Mouse (Mus musculus) stomach, embryonic 15.5 days (tissue): ENCODE results near the gene Gm13078. TPM values are rescaled to one million over a fixed set of nuclear protein-coding genes. Genes with fewer than 3 reads are reported as not detected.

ENCODE experiments used
- ATAC-seq: fragments of 200-750 bp; cut with Nextera tagmentation; 2 replicates; pipeline ENCODE4 v1.8.0; 2017; ENCODE audit warnings: low read depth, moderate number of reproducible peaks, moderate TSS enrichment; ENCODE audit not compliant: insufficient read depth, low FRiP score
- H3K27ac ChIP-seq: fragments of 300-500 bp; sonication (generic); 2 replicates; pipeline ENCODE4 v1.5.1; 2015; ENCODE audit warnings: mild to moderate bottlenecking, inconsistent platforms
- H3K27me3 ChIP-seq: fragments of 300-500 bp; sonication (generic); replicated peaks from 2 replicates; pipeline ENCODE4 v1.6.1; 2015; ENCODE audit warnings: inconsistent platforms
- H3K36me3 ChIP-seq: fragments of 300-500 bp; sonication (generic); 2 replicates; pipeline ENCODE4 v1.6.1; 2015; ENCODE audit warnings: inconsistent platforms
- H3K4me1 ChIP-seq: fragments of 300-500 bp; sonication (generic); 2 replicates; pipeline ENCODE4 v1.6.1; 2015; ENCODE audit warnings: inconsistent platforms
- H3K4me2 ChIP-seq: fragments of 300-500 bp; sonication (generic); 2 replicates; pipeline ENCODE4 v1.6.1; 2015; ENCODE audit warnings: mild to moderate bottlenecking, inconsistent platforms
- H3K4me3 ChIP-seq: fragments of 300-500 bp; sonication (generic); replicated peaks from 2 replicates; pipeline ENCODE4 v1.5.1; 2015; ENCODE audit warnings: inconsistent platforms
- H3K9ac ChIP-seq: fragments of 300-500 bp; sonication (generic); 2 replicates; pipeline ENCODE4 v1.6.1; 2015; ENCODE audit warnings: inconsistent platforms
- H3K9me3 ChIP-seq: fragments of 300-500 bp; sonication (generic); 2 replicates; pipeline ENCODE4 v1.6.1; 2016; ENCODE audit warnings: inconsistent platforms
- WGBS: fragments of 180-500 bp; shearing (Covaris S2); methylation state at CpG from one replicate; pipeline ENCODE4 v1.1.7; 2015; 5-methylcytosine and 5-hydroxymethylcytosine counted together
- polyA plus RNA-seq: library from polyadenylated mRNA; unstranded; fragments of >200 nt; fragmentation: Nextera tagmentation; extraction: Ambion mirVana; gene quantifications from 2 replicates; pipeline ENCODE4 v1.2.1, GENCODE M21; 2015

The Gm13078 gene
- polyA plus RNA-seq, result not detected in 2 replicates

- no peaks in the 10 kb centered on the region for H3K9me3 ChIP-seq
These were observed at the start of gene Gm13078 for GRCm38 (mm10) chr4:143719155-143719554. Gene Gm13078, plus strand, starts transcription at chr4:143719455.

DNA sequence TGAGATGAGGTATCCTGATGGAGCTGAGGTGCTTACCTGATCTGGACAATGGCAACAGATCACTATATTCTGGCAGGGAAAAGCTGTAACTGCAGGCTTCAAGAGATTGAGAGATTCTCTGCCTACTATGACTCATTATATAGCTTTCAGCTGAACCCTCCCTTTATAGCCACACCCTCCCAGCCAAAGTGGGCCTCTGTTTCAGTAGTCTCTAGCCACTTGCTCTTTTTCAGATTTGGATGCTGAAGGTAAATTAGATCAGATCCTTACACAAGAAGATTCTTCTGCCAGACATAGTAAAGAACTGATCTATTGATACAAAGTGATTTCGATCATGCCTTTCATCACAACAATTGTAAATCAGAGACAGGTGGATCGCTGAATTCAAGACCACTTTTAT is 16.6 kb upstream of the Gm13078 start, which contains the start of gene Gm13089:
Gene Gm13089 (minus strand): TSS at position 101 of the 400 bp plus-strand sequence.
- H3K27ac ChIP-seq, result no peak within 1 kb of the TSS
- no peak within 1 kb of the TSS for H3K4me2 ChIP-seq
- no peaks in the 10 kb centered on the region for H3K27me3 ChIP-seq
- H3K4me1 ChIP-seq, result no peaks in the 10 kb centered on the region
- no peak within 1 kb of the TSS for H3K9ac ChIP-seq
- ATAC-seq, result no peak
- peaks cover 4% of the 10 kb centered on the region; the same call in 1 of the 2 replicates for H3K9me3 ChIP-seq
- no peak within 1 kb of the TSS for H3K4me3 ChIP-seq
- no peaks in the 10 kb centered on the region for H3K36me3 ChIP-seq
- 83% methylated on average over 2 of the region's 2 CpGs for WGBS

More at GRCm38 (mm10) chr4:143719155-143719554, at the start of gene Gm13078:
- no peaks in the 10 kb centered on the region for H3K4me1 ChIP-seq
- H3K4me3 ChIP-seq, result no peak within 1 kb of the TSS
- H3K4me2 ChIP-seq, result no peak within 1 kb of the TSS
- no peaks in the 10 kb centered on the region for H3K36me3 ChIP-seq
- no peaks in the 10 kb centered on the region for H3K27me3 ChIP-seq
- no peak within 1 kb of the TSS for H3K9ac ChIP-seq
- no peak within 1 kb of the TSS for H3K27ac ChIP-seq
- ATAC-seq, result no peak
- WGBS, result 70% methylated on average over 1 of the region's 1 CpGs

Other genes starting within 250 kb of the Gm13078 start
- not detected in 2 replicates for gene Gm13043, start 208.1 kb upstream of the Gm13078 start, polyA plus RNA-seq
- not detected in 2 replicates for gene Gm13040, start 183.5 kb upstream of the Gm13078 start, polyA plus RNA-seq
- gene BC080695, start 167.8 kb upstream of the Gm13078 start, polyA plus RNA-seq, result not detected in 2 replicates
- gene Gm13057, start 167.7 kb upstream of the Gm13078 start, polyA plus RNA-seq, result not detected in 2 replicates
- gene Gm13083, start 104.5 kb upstream of the Gm13078 start, polyA plus RNA-seq, result not detected in 2 replicates
- gene Gm13088, start 62.2 kb upstream of the Gm13078 start, polyA plus RNA-seq, result not detected in 2 replicates
- not detected in 2 replicates for gene Gm13089, start 16.7 kb upstream of the Gm13078 start, polyA plus RNA-seq
- not detected in 2 replicates for gene Gm13023, start 69.9 kb downstream of the Gm13078 start, polyA plus RNA-seq
- gene Gm13084, start 96.6 kb downstream of the Gm13078 start, polyA plus RNA-seq, result not detected in 2 replicates
- not detected in 2 replicates for gene Gm13103, start 127.0 kb downstream of the Gm13078 start, polyA plus RNA-seq
- not detected in 2 replicates for gene Pramef6, start 180.9 kb downstream of the Gm13078 start, polyA plus RNA-seq
- gene Pramef25, start 231.6 kb downstream of the Gm13078 start, polyA plus RNA-seq, result not detected in 2 replicates
- gene Gm13101, start 247.5 kb downstream of the Gm13078 start, polyA plus RNA-seq, result not detected in 2 replicates